Mouse (Mus musculus) cerebellum, adult 2 months (tissue): ENCODE data around the gene Rbm26. TPM values are rescaled to one million over a fixed set of nuclear protein-coding genes. Genes with fewer than 3 reads are reported as not detected.

ENCODE experiments used
- DNase-seq, 2 experiments: peaks; one replicate each; pipeline ENCODE4 v3.0.0; 2021
- H3K27ac ChIP-seq: fragments of 200-500 bp; 2 replicates; pipeline ENCODE4 v1.5.1; 2012; ENCODE audit warnings: low read length, control low read depth, inconsistent platforms; ENCODE audit not compliant: insufficient read depth
- H3K27me3 ChIP-seq: fragments of 200-500 bp; 2 replicates; pipeline ENCODE4 v1.6.1; 2012; ENCODE audit warnings: inconsistent platforms, mild to moderate bottlenecking, low read length, moderate library complexity; ENCODE audit not compliant: control insufficient read depth, insufficient read depth
- H3K4me1 ChIP-seq: fragments of 200-500 bp; 2 replicates; pipeline ENCODE4 v1.6.1; 2011; ENCODE audit warnings: low read length; ENCODE audit not compliant: control insufficient read depth, insufficient read depth
- H3K4me3 ChIP-seq: fragments of 200-500 bp; replicated peaks from 2 replicates; pipeline ENCODE3; 2011; ENCODE audit warnings: mild to moderate bottlenecking, low read depth, low read length, control low read depth; ENCODE audit not compliant: insufficient read depth
- CTCF ChIP-seq: fragments of 200-500 bp; IDR thresholded peaks from 2 replicates; pipeline ENCODE4 v1.5.1; 2011; ENCODE audit warnings: low read depth, mild to moderate bottlenecking, control low read depth, low read length, moderate library complexity, borderline replicate concordance; ENCODE audit not compliant: insufficient read depth
- POLR2A ChIP-seq: fragments of 200-500 bp; IDR thresholded peaks from 2 replicates; pipeline ENCODE4 v1.6.1; 2011; ENCODE audit warnings: low read length, control low read depth, borderline replicate concordance; ENCODE audit not compliant: insufficient read depth
- polyA plus RNA-seq: library from polyadenylated mRNA; depleted of rRNA; stranded (reverse); fragments of >200 nt; gene quantifications from 2 replicates; pipeline ENCODE4 v1.2.3, GENCODE M21; 2012; rRNA removed

Gene Rbm26
- polyA plus RNA-seq, 1 experiment = 39.6 TPM

DNA sequence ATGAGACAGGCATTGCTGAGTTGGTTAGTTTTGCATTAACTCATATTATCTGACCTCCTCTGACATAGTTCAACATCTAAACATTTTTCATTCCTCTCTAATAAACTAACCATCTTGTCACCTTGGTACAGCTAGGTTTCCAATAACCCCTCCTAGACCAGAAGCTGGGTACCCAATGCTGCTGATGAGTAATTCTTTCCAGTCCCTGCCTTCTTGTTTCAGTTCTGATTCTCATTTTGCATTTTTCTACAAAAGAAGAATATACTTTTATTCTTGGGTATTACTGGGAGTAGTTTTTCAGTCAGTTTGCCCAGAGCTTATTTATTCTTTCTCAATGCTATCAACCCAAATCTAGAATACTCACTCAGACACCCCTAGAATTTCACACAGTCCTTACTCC, 119.2 kb downstream of the Rbm26 start:
- Histone ChIP-seq H3K27me3 (no peaks in the 10 kb centered on the region), H3K27ac (no peak overlapping the region), H3K4me1 (no peaks in the 10 kb centered on the region), H3K4me3 (no peak overlapping the region)
- DNase-seq = no peak
- no peak for TF ChIP-seq POLR2A
- no peak for TF ChIP-seq CTCF

Other genes with a start within 250 kb of the Rbm26 start
- gene Ndfip2, start 81.2 kb upstream of the Rbm26 start, polyA plus RNA-seq = 92.6 and 96.3 TPM in 2 replicates